Mouse (Mus musculus): Measurements from ENCODE around the gene Tmem256.
"Not testable (repeated sequence)": the region's sequence is repeated elsewhere in the genome, so short reads cannot be mapped to it uniquely, and the experiment has no call there.

Tmem256 gene

DNA sequence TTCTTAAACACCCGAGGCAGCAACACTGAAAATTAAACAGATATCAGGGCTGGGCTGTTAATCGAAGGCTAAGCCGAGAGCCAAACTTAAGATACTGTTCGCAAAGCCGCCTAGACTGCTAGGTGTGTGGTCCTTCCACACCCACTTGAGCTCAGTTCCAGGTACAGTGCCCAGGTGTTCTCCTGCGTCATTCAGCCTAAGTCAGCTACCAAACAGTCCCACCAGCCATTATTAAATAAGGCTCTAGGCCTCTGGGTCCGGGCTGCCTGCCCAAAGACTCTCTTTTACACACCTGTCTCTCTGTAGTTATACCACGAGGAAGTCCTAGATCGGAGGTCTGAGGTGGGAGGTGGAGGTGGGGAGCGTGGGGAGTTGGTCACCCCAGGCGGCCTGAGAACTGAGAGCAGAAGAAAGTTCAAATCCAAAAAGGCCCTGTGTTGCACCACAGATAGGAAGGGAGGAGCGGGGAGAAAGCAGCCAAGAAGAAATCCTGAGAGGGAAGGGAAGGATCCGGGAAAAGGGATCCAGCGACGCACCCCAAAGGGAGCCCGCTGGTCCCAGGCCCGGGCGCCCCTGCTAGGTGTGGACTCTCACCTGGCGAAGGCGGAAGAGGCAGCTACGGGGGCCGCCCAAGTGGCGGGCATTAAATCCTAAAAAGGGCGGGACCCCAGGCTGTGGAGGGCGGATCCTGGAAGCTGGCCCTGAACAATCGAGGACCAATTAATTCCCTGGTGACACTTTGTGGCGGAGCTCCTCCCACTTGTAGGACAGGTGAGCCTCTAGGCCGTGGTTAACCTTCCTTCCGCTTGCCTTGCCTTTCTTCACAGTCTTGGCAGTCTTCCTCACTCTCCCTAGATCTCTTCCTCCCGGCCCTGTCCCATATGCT is 20.0 kb downstream of the Tmem256 start, which contains the start of gene Tnk1:
Gene Tnk1, minus strand, starts transcription at position 618 of the 886 bp plus-strand sequence.
- no peak for DNase-seq

DNA sequence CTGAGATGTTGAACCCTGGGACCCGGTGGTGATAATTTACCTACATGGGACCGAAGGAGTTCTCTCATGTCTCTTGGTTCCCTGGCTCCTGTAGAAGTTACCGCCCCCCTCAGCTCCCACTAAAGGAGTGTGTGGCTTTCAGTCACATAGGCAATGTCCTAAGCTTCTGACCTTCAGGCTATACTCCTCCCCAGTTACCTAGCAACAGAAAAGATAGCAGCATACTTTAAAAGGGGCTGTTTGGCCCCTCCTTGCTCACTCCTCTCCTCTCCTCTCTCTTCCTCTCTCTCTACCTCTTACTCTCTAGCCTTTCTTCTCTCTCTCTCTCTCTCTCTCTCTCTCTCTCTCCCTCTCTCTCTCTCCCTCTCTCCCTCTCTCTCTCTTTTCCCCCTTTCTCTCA is 25.4 kb downstream of the Tmem256 start:
- not testable (repeated sequence) for DNase-seq

DNA sequence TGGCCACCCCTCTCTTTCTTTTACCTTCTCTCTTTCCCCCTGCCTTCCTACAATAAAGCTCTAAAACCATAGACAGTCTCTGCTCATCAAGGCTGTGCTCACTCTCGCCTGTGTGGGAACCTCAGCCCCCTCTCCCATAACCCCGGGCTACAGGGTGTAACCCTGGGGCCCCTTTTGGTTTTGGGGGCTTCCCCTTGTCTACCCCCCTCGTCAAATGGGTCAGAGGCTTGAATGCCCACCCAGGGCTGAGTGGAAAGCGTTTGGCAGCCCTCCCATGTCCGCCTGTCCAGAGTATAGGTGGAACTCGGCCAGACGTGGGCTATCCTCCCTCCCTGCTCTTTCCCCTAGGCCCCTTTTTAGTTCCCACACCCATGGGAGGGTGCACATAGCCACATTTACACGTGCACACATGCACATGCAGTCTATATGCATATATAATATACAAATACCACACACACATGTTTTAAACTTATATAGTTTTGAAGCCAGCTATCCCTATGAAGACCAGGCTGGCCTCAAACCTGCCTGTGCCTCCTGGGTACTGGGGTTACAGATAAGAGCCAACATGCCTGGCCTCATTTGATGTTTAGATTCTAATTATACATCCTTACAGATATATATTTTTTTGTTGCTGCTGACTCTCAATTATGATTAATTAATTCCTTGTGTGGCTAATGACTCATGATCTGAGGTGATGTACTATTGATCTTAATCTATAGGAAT is 26.0 kb downstream of the Tmem256 start:
- DNase-seq = no peak

DNA sequence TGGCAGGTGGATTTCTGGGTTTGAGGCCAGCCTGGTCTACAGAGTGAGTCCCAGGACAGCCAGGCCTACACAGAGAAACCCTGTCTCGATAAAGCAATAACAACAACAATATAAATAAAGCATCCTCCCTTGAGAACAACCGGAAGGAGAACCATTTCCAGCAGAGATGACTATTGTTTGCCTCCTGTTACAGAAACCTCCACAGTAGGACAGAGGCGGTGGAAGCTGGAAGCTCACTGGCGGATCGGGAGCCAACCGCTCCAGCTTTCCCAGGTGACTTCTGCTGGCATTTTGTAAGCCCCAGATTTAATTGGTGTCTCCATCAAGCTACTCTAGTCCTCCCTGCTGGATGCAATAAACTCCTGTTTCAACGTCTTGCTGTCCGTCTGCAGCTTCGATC is 27.2 kb downstream of the Tmem256 start:
- no peak for DNase-seq

DNA sequence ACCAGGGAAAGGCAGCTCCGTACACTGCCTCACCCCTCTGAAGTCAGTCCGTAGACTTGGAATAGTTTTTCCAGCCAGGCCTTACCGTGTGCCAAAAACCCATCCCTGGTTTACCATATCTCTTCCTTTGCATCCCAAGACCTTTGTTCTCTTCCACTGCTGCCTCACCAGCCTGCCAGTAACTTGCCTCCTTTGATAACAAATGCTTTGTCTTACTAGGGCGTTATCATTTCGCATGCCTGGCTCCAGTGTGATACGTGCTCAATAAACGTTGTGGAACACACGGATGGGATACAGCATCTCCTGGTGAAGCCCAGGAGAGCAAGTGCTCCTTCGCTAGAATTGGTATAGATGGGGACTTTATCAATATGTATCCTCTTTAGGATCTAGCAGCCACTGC is 29.0 kb downstream of the Tmem256 start:
- DNase-seq = no peak

DNA sequence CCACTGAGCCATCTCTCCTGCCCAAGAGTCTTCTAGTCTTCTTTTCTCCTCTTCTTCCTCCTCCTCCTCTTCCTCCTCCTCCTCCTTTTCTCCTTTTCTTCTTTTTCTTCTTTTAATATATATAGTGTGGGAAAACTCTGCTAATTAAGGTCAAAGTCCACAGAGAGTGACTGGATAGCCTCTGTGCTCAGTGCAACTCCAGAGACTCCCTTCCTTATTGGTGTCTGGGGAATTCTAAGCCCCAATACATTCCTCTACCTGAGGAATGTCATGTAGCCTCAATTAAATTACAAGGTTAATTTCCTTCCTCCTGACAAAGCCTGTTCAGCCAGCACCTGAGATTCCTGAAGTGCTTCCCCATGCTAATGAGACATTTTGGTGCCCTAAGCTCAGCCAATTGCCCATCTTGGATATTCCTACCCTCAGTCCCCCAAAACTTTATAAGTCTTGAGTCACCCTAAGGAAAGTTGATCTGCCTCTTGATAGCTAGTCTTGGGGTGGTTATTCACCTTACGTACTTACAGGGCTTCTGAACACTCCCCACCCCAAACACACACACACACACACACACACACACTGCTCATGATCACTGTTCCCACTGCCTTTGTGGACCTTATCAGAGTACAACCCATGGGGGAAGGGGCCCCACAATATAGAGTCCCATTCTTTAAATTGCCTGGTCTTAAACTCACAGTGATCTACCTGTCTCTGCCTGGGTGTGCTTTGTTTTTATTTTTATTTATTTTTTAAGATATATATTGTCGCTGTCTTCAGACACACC is 32.2 kb downstream of the Tmem256 start:
- no peak for DNase-seq

DNA sequence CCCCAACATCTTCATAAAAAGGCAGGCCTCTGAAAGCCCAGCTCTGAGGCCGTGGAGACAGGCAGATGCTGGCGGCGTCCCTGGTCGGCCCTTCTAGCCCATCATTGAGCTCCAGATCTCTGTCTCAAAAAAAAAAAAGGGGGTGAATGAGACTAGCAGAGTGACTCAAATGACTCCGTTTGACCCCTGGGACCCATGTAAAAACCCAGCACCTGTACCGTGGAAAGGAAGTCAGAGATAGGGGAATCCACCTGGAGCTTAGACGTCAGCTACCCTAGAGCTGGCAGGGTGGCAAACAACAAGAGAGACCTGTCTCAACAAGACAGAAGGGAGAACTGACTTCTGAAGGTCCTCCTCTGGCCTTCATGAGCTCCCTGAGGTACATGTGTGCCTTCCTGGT is 33.5 kb downstream of the Tmem256 start:
- no peak for DNase-seq

DNA sequence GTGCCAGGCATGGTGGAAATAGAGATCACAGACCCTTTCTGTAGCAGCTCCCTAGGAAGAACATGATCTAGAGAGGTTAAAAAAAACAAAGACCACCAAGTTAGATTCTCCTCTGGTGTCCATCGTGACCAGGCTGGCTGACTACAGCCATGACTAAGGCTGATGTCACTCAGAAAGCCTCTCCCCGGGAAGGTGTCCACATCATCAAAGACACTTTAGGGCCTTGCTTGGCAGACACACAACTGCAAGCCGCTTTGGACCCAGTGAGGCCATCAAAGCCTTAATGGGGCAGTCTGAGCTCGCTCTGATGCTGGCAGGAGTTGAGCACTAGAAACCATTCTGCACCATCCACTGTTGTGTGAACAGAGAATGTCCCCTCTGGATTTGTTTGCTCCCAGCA is 34.1 kb downstream of the Tmem256 start:
- DNase-seq = no peak

DNA sequence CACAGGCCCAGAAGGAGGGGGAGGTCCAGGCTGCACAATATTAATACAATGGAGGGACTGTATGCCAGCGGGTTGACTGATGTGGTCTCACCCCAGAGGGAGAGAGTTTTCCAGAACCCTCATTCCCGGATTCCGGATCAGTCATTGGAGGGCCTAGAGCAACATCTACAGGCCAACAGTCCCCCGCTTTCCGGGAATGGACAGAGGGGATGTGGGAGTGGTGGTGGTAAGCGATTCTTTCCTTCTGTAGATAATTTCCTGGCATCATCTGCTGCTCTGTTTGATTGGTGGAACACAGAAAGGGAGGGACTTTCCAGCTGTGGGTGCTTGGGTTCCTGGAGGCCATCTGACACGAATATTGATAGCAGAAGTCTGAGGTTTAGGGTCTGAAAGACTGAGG is 37.9 kb downstream of the Tmem256 start:
- no peak for DNase-seq

DNA sequence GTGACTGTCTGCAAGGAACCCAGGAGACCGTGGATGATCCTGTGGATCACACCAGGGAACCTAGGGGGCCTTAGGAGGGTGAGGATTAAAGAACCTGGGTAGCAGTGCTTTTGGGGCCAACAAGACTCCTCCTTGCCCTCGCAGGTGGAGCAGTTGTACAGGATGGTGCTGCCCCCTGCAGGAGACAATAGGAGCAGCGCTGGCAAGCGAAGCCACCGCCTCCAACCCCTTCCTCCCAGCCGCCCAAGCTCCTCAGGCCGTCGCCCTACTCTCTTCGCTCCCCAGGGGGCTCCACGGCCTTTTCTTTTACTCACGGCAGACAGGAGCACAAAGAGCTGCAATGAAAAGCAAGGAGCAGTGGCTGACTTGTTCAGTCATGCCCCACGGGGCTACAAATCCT is 38.6 kb downstream of the Tmem256 start:
- peak; percentile 84 to 88 for DNase-seq

DNA sequence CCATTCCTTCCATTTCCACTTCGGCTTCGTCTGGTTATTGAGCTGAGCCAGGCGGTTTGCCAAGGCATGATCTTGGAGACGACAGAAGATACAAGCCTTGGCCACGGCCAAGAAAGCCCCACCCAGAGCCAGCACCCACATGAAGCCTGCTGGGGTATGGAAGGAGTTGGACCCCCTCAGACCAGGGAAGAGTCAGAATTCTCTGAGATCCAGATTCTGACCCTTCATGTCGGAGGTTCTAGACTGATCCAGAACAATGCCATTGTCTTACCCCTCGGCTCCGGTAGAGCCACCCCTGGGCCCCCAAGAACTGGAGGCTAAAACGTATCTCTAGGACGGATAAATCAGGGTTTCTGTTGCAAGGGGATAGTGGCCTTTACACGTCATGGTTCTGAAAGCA is 39.6 kb downstream of the Tmem256 start, which contains the start of gene Tmem95:
Gene Tmem95, minus strand, starts transcription at position 141 of the 400 bp plus-strand sequence.
- DNase-seq = no peak

DNA sequence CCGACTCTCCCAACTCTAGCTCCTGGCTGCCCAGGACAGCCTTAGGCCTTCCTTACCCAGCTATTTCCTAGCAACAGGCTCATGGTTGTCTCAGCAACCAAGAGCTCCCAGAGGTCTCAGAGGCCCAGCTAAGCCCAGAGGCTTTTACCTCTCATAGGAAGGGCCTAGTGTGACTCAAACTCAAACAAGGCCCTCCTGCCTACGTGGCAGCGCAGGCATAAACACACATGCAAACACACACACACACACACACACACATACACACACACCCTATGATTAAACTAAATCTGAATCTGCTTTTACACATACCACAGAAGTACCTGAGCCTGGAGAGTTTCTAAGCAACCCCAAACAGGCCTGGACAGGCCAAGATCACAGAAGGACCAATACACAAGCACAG is 40.1 kb downstream of the Tmem256 start:
- no peak for DNase-seq

DNA sequence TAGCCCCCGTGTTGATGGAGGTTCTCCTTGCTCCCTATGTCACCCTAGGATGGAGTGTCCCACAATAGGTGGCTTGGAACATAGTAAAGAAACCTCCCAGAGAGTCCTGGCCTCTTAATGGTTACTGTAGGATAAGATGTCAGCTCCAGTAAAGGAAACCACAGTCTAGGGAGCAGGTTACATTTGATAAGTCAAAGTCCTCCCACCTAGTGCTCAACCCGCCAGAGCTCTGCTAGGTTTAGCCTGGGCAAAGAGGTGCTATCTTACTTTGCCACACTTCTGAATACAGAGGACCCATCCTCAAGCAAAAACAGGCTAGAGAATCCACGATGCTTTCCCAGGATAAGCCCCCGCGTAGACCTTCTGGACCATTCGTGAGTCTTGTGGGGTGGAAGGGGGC is 40.6 kb downstream of the Tmem256 start:
- no peak for DNase-seq

DNA sequence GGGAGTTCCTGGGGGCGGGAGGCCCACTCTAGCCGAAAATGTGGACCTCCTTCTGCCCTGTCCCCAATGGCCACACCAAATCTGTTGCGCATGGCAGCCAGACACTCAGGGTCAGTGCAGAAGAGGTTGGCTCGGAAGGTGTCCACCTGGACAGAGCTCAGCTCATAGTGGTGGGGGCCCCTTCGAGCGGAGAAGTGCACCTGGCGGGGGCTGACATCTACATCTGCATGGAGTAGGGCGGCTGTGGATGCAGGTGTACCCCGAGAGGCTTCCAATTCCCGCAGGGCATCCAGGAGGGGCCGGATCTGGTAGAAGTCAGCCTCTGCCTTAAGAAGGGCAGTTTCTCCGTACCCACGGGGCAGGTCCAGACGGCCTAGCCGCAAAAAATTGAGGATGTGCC is 41.4 kb downstream of the Tmem256 start:
- DNase-seq = no peak

DNA sequence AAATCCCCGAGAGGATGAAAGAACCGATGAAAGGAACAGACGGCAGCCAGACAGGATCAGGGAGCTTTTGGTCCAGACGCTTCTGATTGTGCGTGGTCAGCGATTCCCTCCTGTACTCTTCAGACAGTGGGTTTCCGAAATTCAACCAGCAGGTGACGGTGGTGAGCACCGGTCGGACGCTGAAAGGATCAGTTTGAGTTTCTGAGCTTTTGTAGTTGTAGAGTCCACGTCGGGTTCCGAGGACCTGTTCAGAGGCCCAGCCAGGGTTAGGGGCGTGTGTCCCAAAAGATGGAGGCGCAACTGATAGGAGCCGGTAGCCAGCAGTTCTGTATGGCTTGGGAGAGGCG is 42.2 kb downstream of the Tmem256 start:
- peak; percentile 64 to 67 for DNase-seq

DNA sequence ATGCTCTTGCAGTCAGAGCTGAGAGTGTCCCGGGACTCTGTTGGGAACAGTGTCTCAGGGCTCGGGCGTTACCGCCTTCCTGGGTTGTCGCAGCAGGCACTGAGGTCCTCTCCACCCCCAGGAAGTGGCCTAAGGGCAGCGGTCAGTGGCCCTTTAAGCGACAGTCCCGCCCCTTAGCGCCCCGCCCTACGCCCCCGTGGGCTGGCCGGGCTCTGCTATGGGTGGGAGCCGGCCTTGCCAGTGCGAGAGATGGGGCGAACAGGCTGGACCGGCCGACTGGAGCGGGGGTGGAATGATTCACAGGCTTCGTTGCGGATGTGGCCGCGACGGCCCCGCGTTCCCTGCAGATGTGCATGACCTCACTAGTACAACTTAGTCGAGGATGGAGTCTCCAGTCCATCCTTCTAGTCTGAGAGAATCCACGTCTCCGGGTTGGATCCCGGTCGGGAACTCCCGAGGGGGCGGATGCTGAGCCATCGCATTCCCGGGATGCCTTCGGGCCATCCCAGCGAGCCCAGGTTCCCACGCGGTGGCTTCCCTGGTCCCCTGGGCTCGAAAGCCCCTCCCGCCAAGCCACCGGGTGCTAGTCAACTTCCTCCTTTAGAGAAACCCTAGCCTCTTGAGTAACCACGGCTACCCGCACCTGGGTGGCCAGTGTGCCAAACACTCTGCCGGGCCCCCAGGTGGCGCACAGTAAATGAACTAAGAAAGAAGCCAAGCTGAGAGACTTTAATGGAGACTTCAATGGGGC is 42.7 kb downstream of the Tmem256 start, which contains the start of gene Kctd11:
Gene Kctd11, minus strand, starts transcription at position 554 of the 751 bp plus-strand sequence.
- DNase-seq = peak; percentile 76 to 78

DNA sequence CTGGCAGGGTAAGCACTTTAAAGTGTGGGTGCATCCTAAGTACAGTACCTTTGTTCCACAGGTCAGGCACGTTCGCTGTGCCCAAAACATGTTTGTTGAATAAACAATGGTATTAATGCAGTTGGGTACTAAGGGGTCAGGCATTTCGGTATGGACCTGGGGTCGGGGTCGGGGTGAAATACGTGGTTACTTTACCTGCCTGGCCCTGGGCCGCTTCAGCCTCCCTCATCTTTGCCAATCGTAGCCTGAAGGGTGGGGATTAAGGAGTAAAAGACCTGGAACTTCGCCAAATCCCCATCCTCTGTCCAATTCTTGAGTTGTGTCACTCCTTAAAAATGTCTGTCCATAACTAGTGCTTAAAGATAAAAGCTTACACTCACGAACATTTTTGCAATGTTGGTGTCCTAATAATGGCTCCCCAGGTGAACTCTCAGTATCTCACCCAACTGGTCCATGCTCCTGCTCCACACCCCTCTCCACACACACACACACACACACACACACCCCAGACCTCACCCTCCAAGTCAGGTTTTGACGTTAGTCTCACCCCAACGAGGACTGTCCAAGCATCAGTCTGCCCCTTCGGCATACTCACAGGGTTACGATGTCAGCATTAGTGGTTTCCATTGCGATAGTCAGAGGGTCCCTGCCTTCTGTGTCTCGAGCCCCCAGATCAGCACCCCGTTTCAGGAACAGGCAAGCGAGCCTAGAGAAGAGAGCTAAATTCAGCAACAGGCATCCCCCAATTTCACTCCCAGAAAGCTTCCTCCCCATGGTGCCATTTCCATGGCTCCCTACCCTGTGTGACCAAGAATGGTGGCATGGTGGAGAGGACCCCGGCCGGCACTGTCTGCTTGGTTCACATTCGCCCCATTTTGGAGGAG is 43.7 kb downstream of the Tmem256 start:
- no peak for DNase-seq

DNA sequence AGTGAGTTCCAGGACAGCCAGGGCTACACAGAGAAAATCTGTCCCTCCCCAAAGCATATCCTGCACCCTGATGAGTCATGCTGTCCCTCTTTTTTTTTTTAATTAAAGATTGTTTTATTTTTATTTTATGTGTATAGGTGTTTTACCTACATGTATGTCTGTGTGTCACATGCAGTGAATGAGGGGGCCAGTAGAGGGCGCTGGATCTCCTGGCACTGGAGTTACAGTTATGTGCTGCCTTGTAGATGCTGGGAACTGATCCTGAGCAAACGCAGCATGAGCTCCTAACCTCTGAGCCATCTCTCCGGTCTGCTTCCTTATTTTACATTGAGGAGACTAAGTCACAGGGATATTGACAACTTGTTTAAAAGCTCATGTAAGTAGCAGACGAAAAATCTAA is 44.8 kb downstream of the Tmem256 start:
- DNase-seq = peak; percentile 30 to 51

DNA sequence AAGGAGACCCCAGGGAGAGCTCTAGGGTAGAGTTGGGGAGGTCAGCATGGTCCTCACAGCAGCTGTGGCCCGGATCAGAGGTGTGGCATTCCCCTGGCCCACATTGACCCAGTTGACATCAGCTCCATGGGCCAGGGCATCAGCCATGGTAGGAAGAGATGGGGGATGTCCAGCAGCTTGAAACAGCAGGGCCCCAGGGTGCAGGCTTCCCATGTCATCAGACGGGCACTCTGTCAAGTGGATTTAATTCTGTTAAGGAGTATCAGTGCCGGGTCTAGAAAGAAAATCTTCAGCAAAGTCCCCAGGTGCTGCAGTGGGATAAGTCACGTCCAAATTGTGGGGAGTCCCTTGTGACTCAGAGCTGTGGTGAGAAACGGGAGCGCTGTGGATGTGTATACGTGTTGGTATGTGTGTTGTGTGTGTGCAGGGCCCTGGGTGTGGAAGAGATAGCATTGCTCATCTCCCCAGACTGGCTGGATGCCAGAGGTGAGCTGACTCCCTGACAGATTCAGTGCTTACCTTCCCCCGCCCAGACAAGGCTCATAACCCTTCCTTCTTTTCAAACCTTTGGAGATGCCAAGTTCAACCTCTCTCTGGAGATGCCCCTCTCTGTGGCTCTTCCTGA is 45.3 kb downstream of the Tmem256 start:
- no peak for DNase-seq

DNA sequence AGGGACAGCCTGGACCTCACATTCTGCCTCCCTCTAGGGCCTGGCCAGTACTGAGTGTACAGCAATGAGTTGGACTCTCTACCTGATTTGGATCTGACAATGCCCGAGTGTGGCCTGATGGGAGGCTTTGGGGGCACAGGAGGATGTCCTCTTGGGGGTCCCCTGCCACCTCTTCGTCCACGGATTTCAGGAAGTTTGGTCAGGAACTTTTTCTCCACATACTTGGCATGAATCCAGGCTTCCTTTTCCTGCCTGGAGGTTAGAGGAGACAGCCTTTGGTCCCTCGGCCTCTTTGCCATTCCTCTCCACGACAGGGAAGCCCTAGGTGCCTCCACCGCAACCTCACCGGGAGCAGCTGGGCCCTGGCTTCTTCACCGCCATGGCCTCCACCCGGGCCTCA is 45.9 kb downstream of the Tmem256 start:
- no peak for DNase-seq

DNA sequence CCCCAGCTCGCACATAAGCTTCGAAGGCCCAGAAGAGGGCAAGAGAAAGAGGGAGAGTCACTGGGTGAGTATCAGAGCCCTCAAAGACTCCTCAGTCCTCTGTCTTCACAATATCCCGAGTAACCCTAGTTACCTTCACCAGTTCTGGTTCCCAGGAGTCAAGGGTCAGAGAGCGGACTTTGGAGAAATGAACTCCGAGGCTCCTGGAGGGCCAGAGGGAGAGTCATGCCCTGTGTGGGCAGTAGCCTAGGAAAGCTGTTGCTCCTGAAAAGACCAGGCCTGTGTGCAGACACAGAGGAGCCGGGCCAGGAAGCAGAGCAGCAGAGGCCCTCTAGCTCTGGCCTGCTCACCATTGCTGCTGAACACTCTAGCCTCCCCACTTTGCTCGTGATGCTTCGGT is 46.3 kb downstream of the Tmem256 start:
- DNase-seq = no peak

Data from cerebellum, adult 18-20 months (tissue).